Mouse (Mus musculus) right cerebral cortex, postnatal 10 days (tissue): Measurements from ENCODE around the gene Gm12117.

ENCODE experiments used
- DNase-seq, 2 experiments: peaks; one replicate each; pipeline ENCODE4 v3.0.0; 2021; ENCODE audit warnings: low spot score in 2 of 2

Gm12117 gene

DNA sequence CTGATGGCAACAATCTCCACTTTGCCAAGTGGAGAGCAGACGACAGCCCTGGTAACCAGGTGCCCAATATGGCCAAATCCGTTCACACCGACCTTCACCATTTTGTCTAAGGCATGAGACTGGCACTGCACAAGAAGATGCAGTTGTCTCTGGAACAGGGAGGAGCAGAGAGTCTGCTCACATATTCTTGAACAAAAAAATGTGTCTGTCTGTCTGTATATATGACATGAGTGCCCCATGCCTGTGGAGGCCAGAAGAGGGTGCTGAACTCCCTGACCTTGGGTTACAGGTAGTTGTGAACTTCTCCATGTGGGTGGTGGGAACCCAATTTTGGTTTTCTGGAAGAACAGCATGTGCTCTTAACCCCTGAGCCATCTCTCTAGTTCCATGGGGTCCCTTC lies at the start of gene Gm12117:
Gene Gm12117 (minus strand): TSS at position 101 of the 400 bp plus-strand sequence.
- no peak for DNase-seq

DNA sequence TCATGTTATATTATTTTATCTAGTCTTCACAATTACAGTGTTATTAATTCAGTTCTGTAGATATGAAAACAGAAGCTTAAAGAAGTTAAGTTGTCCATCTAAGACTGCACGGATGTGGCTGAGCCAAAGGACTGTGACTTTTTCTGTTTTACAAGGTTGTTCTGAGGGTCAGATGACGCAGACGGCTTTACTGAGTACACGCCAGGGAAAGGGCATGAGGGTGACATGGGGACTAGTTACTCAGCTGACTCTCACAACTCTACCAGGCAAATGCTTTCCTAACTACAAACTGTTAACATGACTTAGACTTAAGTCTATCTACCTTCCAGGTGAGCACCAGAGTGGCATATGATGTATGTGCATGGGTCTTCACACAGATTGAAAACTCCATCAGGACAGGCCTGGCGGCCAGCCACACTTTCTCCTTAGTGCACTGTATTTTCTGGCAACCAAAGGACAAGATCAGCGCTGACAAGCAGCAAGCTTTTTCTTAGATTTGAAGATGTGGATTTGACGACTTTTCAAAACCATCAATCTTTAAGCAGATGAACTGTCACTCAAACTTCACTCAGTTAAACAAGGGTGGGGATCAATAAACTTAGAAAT lies 42.6 kb upstream of the Gm12117 start:
- no peak for DNase-seq

GRCm38 (mm10) chr11:33309566-33309965 lies 33.0 kb upstream of the Gm12117 start:
- no peak for DNase-seq

DNA sequence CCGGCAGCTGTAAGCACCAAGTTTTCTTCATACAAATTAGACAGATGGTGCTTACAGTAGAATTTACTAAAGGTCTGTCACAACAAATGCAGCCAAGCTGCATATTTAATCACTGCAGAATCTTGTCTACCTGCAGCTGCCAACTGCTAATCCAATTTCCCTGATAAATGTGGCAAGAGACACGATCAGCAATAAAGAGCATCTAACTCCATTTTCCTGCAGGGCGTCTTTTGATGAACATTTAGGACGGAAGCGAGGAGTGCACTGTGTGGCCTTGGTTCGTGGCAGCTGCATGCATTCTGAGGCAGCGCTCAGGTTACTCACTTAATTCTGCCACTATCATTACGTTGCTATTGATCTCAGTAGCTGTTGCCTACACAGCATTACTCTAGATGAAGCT lies 24.3 kb upstream of the Gm12117 start:
- DNase-seq, result no peak

DNA sequence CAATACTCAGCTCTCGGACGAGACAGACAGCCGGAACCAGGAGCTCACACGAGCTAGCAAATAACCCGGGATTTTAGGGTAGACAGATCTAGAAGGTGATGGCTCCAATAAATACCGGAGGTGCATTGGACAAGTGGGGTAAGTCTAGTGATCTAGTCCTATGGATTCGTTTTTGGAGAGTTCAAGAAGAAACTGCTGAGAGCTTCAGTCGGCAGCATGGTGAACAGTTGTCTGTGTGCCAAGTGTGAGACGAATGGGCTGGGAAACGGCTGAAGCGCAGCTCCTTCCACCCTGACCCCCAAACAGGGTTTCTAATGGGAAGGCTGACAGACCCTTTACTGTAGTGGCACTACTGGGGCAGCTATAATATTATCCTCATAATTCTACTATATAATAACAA lies 22.8 kb upstream of the Gm12117 start:
- DNase-seq, result no peak

DNA sequence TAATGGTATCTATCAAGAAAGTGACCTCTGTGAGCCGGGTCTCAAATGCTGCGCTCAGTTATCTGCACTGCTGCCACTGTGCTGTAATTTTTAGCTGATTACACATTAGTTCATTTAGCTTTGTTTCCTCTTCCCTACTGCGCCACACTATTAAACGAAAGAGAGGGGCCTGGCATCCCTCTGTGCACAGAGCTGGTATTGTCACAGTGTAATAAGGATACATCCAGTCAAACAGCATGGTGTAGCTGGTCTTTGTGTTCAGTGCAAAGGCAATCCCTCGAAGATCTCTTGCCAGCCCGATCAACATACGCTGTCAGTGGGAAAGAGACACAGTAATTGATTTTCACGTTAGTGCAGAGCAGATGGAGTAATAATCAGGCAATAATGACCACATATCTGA lies 20.6 kb upstream of the Gm12117 start:
- DNase-seq, result no peak

- no peak for DNase-seq
Measured at GRCm38 (mm10) chr11:33295422-33295821, 18.9 kb upstream of the Gm12117 start.

DNA sequence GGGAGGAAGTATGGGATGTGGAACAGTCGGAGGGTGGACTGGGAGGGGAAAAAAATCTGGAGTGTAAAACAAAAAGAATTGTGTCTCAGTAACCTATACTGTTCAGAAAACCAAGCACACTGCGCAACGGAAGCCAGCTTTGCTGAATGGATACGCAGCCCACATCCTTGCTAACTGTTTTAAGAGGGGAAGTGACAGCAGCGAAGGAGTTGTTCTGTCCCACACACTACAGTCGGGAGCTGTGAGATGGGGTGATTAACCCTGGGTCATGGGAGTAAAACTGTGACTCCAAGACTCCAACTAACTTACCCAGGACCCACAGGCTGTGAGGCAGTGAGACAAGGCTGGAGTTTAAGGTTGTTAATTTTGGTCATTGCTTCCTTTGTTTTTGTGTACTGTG lies 17.5 kb upstream of the Gm12117 start:
- DNase-seq, result no peak

GRCm38 (mm10) chr11:33278571-33278970 lies 2.0 kb upstream of the Gm12117 start:
- DNase-seq, result no peak

GRCm38 (mm10) chr11:33274816-33275215 lies 1.7 kb downstream of the Gm12117 start:
- DNase-seq, result no peak

- DNase-seq, result no peak
Measured at GRCm38 (mm10) chr11:33274294-33274693, 2.2 kb downstream of the Gm12117 start.

DNA sequence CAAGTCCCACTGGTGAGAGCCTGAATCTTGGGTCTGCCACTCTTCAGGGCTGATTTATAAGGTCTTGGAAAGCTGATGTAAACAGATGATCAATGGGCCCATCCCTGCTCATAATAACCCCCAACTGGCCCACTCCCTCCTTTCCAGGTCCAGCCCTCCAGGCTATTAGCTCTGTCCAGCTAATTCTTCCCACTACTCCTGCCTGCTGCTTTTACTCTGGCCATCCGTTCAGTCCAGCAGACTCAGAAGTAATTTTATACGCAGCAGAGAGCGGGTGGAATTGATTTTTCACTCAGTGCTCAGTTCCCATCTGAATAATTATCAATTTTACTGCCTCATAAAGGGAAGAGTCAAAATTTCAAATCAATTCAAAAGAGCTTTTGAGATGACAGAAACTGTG lies 36.2 kb downstream of the Gm12117 start:
- DNase-seq, result no peak

DNA sequence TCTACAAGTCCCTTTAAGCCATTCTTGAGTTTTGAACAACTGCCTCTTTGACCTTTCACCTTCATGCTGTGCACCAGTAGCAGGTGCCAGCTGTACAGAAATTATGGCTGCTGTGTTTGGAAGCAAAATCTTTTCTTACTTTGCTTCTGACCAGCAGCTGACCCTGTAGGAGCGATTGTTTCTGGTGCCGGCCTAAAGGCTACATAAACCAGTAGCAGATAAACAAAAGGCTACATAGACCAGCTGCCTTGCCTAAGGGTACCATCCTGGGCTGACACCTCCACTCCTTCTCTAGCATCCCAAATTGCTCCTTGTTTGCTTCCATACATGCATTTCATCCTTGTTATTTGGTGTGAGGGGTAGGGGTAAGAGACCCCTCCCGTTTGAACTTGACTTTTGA lies 42.4 kb downstream of the Gm12117 start:
- no peak for DNase-seq

- DNase-seq, result no peak
Measured at GRCm38 (mm10) chr11:33232056-33232455, 44.5 kb downstream of the Gm12117 start.

DNA sequence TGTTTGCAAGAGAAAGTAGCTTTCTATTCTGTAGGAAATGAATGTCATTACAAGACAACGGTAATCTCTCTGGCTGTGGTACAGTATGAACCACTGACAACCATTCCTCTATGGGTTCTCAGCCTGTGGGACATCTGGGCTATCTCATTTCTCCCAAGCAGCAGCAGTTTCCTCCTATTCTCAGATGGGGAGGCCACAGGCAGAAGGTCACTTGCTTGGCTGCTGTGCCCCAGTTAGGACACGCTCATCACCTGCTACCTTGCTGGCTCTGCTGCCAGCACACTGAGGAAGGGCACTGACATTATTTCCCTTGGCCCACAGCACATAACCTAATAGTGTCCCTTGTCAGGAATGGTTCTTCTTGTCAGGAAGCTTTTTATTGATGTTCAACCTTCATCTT lies 48.4 kb downstream of the Gm12117 start:
- no peak for DNase-seq

- DNase-seq, result no peak
Measured at GRCm38 (mm10) chr11:33226516-33226915, 50.0 kb downstream of the Gm12117 start.
